Mouse (Mus musculus) 416B (cell line): ENCODE data around the gene Ap2b1.

Experiments
- DNase-seq: peaks from one replicate; pipeline ENCODE4 v3.0.0; 2011; ENCODE audit warnings: low read depth

Gene Ap2b1

GRCm38 (mm10) chr11:83298225-83299195 lies at the start of gene Ap2b1:
Gene Ap2b1, plus strand, starts transcription at chr11:83299024.
- peak; percentile 98 for DNase-seq

GRCm38 (mm10) chr11:83257211-83257610 lies 41.6 kb upstream of the Ap2b1 start:
- peak; percentile 51 for DNase-seq

GRCm38 (mm10) chr11:83262673-83263072 lies 36.2 kb upstream of the Ap2b1 start:
- peak; percentile 16 for DNase-seq

- peak; percentile 87 for DNase-seq
Observed at GRCm38 (mm10) chr11:83263146-83263545, 35.7 kb upstream of the Ap2b1 start.

GRCm38 (mm10) chr11:83270842-83271150 lies 28.0 kb upstream of the Ap2b1 start:
- no peak for DNase-seq

- DNase-seq: peak; percentile 98
Observed at GRCm38 (mm10) chr11:83271151-83271950, 27.5 kb upstream of the Ap2b1 start.

GRCm38 (mm10) chr11:83271951-83272843 lies 26.6 kb upstream of the Ap2b1 start:
- DNase-seq: peak; percentile 65

- no peak for DNase-seq
Observed at GRCm38 (mm10) chr11:83276251-83276650, 22.6 kb upstream of the Ap2b1 start.

GRCm38 (mm10) chr11:83279024-83279423 lies 19.8 kb upstream of the Ap2b1 start:
- DNase-seq: no peak

- no peak for DNase-seq
Observed at GRCm38 (mm10) chr11:83279691-83280090, 19.1 kb upstream of the Ap2b1 start.

GRCm38 (mm10) chr11:83282084-83282483 lies 16.7 kb upstream of the Ap2b1 start:
- DNase-seq: no peak

- DNase-seq: no peak
Observed at GRCm38 (mm10) chr11:83285627-83286026, 13.2 kb upstream of the Ap2b1 start.

- DNase-seq: peak; percentile 79
Observed at GRCm38 (mm10) chr11:83286566-83286965, 12.3 kb upstream of the Ap2b1 start, which contains the start of gene Slfn14. Gene Slfn14, minus strand, starts transcription at chr11:83286726.

- DNase-seq: no peak
Observed at GRCm38 (mm10) chr11:83289036-83289435, 9.8 kb upstream of the Ap2b1 start.

- DNase-seq: no peak
Observed at GRCm38 (mm10) chr11:83289633-83290032, 9.2 kb upstream of the Ap2b1 start.

GRCm38 (mm10) chr11:83291375-83292250 lies 7.2 kb upstream of the Ap2b1 start:
- DNase-seq: peak; percentile 98

- peak; percentile 44 for DNase-seq
Observed at GRCm38 (mm10) chr11:83292251-83292587, 6.6 kb upstream of the Ap2b1 start.

- DNase-seq: no peak
Observed at GRCm38 (mm10) chr11:83293182-83293581, 5.6 kb upstream of the Ap2b1 start.

GRCm38 (mm10) chr11:83294133-83294532 lies 4.7 kb upstream of the Ap2b1 start:
- no peak for DNase-seq

- DNase-seq: peak; percentile 35
Observed at GRCm38 (mm10) chr11:83297816-83298215, 1.0 kb upstream of the Ap2b1 start.

- DNase-seq: no peak
Observed at GRCm38 (mm10) chr11:83299724-83300123, 900 bp downstream of the Ap2b1 start.
